Mouse (Mus musculus) brain, embryonic 14.5 days (tissue): ENCODE measurements around the gene Pax7.

Experiments used
- CTCF ChIP-seq: fragments of 200-500 bp; IDR thresholded peaks from 2 replicates; pipeline ENCODE4 v1.5.1; 2012; ENCODE audit warnings: inconsistent platforms, mild to moderate bottlenecking, moderate library complexity, borderline replicate concordance; ENCODE audit not compliant: insufficient read depth, insufficient read length; ENCODE audit errors: extremely low read depth
- POLR2A ChIP-seq: fragments of 200-500 bp; IDR thresholded peaks from 2 replicates; pipeline ENCODE4 v1.6.1; 2012; ENCODE audit warnings: mild to moderate bottlenecking, inconsistent platforms, borderline replicate concordance; ENCODE audit not compliant: poor library complexity, insufficient read depth, insufficient read length, severe bottlenecking; ENCODE audit errors: extremely low read depth

- no peak for TF ChIP-seq POLR2A
- peak; percentile 98 for TF ChIP-seq CTCF
These were observed 43.9 kb upstream of the Pax7 start for GRCm38 (mm10) chr4:139877269-139877668.
